Mouse (Mus musculus) thymus, adult 18-20 months (tissue): ENCODE measurements at regions not wholly inside any gene's neighbourhood (a gene's known extent, or its start where the extent isn't known, plus 50 kb on each side); places are given as distances from the start of the nearest gene placed in this dataset.

Experiments used
- DNase-seq, 2 experiments: peaks; one replicate each; pipeline ENCODE4 v3.0.0; 2022; ENCODE audit warnings: mixed read lengths in 2 of 2

DNA sequence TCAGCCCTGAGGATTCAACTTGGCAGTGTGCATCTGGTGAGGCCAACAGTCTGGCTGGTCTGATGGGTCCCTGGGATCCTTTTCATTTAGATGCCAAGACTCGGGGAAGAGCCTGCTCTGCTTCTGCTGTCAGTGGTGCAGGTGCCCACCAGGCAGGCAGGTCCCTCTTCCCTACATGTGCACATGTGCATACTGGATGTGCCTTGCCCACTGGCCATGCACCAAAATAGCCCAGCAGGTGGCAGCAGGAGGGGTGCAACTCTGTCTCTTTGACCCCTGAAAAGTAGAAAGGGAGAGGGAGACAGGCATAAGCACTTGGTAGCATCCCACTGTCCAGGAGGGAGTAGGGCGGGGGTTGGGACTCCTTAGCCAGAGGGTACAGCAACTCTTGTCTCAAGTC is 116.2 kb upstream of the Bank1 start:
- DNase-seq: no peak

GRCm38 (mm10) chr3:136439907-136440645 is 114.2 kb upstream of the Bank1 start:
- no peak for DNase-seq

DNA sequence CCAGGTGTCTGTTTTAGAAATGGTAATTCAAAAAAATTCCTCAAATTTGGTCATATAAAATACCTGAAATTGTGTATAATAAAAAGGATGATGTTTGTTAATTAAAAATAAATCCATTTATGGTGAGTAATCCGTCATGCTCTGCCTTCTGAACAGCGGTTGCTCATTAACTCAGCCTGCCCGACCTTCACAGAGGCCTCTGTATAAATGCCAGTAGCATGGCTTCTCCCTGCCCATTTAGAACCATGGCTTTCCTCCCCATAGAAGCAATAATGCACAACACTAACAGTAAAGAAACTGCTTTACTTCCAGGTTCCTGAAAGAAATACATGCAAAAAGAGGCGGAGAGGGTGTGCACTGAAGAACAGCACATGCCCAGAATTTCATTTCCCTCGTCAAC is 113.5 kb upstream of the Bank1 start:
- no peak for DNase-seq

GRCm38 (mm10) chr3:136434407-136434806 is 108.5 kb upstream of the Bank1 start:
- DNase-seq: no peak

DNA sequence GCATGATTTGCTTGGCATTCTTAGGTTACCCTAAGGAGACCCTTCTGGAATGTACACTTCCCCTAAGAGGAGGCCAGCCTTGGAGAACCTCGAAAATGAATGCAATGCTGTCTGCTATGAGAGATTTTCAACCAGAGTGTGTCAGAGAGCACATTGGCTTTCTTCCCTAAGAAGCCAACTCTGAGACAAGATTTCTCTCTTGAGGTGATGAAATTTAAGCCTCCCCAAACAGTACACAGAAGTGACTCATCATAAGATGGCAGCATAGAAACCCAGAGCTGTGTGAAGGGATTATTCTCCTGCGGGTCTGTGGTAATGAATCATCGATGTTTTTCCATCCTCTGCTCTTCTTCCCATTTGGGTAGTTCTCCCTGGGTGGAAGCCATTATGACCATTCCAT is 106.2 kb upstream of the Bank1 start:
- no peak for DNase-seq

DNA sequence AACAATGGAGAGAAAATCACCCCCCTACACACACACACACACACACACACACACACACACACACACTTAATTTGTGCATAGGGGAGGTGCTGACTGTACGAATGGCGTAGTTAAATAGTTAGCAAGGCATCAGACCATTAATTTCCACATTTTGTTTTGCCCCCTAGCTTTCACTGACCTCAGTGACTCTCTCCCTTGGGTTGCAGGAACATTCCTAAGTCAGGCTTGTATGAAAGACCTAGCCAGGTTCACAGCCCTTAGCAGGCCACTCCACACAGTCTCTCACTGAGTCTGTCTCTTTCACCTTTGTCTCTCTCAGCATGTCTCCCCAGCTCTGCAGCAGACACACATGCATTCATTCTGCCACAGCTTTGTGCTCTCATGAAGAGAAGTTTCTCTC is 101.6 kb upstream of the Bank1 start:
- no peak for DNase-seq

DNA sequence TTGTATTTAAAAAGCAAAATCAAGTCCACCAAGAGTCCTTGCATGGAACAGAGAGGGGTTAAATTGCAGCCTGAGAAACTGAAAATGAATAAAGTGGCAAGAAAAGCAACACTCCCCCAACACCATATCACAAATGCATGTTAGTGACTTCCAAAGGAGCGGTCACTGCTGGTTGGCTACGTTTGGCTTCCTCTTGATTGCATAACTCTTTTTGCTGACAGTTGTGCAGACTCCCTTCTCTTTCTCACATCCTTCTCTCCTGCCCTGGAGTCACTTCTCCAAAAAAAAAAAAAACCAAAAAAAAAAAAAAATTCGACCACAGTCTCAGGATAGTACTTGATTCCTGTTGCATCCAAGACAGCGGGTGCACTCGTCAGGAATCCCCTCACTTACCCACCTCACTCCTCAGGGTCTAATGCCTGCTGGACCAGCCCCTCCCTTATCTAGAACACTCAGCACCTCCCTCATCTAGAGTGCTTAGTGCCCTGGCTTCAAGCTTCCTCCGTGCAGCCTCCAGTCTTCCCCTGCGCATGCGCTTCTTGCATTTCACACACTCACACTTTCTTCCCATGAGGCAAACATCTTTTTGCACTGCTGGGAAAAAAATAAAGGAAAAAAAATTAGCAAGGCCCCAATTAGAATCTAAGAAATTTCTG is 100.8 kb upstream of the Bank1 start:
- no peak for DNase-seq

- no peak for DNase-seq
Measured at GRCm38 (mm10) chr3:136421969-136422614, 96.2 kb upstream of the Bank1 start.

GRCm38 (mm10) chr3:136405606-136406005 is 79.7 kb upstream of the Bank1 start:
- DNase-seq: no peak

DNA sequence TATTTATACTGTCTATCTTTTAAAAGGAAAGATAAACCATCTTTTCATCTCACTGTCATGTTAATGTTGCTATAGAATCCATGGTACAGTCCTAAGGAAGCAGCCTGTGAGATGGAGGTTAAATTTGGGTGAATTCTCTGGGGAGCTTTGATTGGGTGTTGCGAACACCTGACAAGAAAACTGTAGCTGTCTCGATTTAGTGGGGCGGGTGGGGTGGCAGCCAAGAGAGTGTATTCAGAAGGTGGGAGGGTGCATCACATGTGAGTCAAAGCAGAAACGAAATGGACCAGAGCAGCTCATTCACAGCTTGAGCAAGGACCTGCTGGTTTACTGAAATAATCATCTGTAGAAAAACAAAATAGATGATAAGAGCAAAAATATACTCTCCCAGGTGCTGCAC is 57.4 kb upstream of the Bank1 start:
- no peak for DNase-seq

GRCm38 (mm10) chr3:136380644-136381043 is 54.8 kb upstream of the Bank1 start:
- no peak for DNase-seq

- DNase-seq: no peak
Measured at GRCm38 (mm10) chr3:136379741-136380398, 54.0 kb upstream of the Bank1 start.

- DNase-seq: peak; percentile 15 to 16
Measured at GRCm38 (mm10) chr3:136376893-136377292, 51.0 kb upstream of the Bank1 start.
